Mouse (Mus musculus) cerebellum, adult 2 months (tissue): ENCODE data around the gene Fn1. TPM values are rescaled to one million over a fixed set of nuclear protein-coding genes. Genes with fewer than 3 reads are reported as not detected.

Source experiments
- DNase-seq, 2 experiments: peaks; one replicate each; pipeline ENCODE4 v3.0.0; 2021
- H3K27ac ChIP-seq: fragments of 200-500 bp; 2 replicates; pipeline ENCODE4 v1.5.1; 2012; ENCODE audit warnings: low read length, control low read depth, inconsistent platforms; ENCODE audit not compliant: insufficient read depth
- H3K27me3 ChIP-seq: fragments of 200-500 bp; 2 replicates; pipeline ENCODE4 v1.6.1; 2012; ENCODE audit warnings: inconsistent platforms, mild to moderate bottlenecking, low read length, moderate library complexity; ENCODE audit not compliant: control insufficient read depth, insufficient read depth
- H3K4me1 ChIP-seq: fragments of 200-500 bp; 2 replicates; pipeline ENCODE4 v1.6.1; 2011; ENCODE audit warnings: low read length; ENCODE audit not compliant: control insufficient read depth, insufficient read depth
- H3K4me3 ChIP-seq: fragments of 200-500 bp; replicated peaks from 2 replicates; pipeline ENCODE3; 2011; ENCODE audit warnings: mild to moderate bottlenecking, low read depth, low read length, control low read depth; ENCODE audit not compliant: insufficient read depth
- CTCF ChIP-seq: fragments of 200-500 bp; IDR thresholded peaks from 2 replicates; pipeline ENCODE4 v1.5.1; 2011; ENCODE audit warnings: low read depth, mild to moderate bottlenecking, control low read depth, low read length, moderate library complexity, borderline replicate concordance; ENCODE audit not compliant: insufficient read depth
- POLR2A ChIP-seq: fragments of 200-500 bp; IDR thresholded peaks from 2 replicates; pipeline ENCODE4 v1.6.1; 2011; ENCODE audit warnings: low read length, control low read depth, borderline replicate concordance; ENCODE audit not compliant: insufficient read depth
- WGBS: fragments of 180-500 bp; shearing (Covaris S2); methylation state at CpG from one replicate; pipeline ENCODE4 v1.1.7; 2018; 5-methylcytosine and 5-hydroxymethylcytosine counted together
- polyA plus RNA-seq: library from polyadenylated mRNA; depleted of rRNA; stranded (reverse); fragments of >200 nt; gene quantifications from 2 replicates; pipeline ENCODE4 v1.2.3, GENCODE M21; 2012

The Fn1 gene
- polyA plus RNA-seq, 1 experiment: 25.5 TPM

- no peak for DNase-seq
- Histone ChIP-seq H3K27me3 (no peaks in the 10 kb centered on the region), H3K4me3 (no peak overlapping the region), H3K4me1 (no peaks in the 10 kb centered on the region), H3K27ac (no peak overlapping the region)
- 89% methylated on average over 6 of the region's 6 CpGs for WGBS
- TF ChIP-seq CTCF: no peak
- TF ChIP-seq POLR2A: no peak
These were observed 5.6 kb upstream of the Fn1 start for GRCm38 (mm10) chr1:71658632-71659031.

- no peaks in the 10 kb centered on the region for H3K4me1 ChIP-seq
- no peak overlapping the region for H3K4me3 ChIP-seq
- no peak for DNase-seq
- H3K27me3 ChIP-seq: no peaks in the 10 kb centered on the region
- WGBS: 89% methylated on average over 6 of the region's 6 CpGs
- H3K27ac ChIP-seq: no peak overlapping the region
- no peak for TF ChIP-seq CTCF
- TF ChIP-seq POLR2A: no peak
These were observed 3.3 kb upstream of the Fn1 start for GRCm38 (mm10) chr1:71656309-71656708.

DNA sequence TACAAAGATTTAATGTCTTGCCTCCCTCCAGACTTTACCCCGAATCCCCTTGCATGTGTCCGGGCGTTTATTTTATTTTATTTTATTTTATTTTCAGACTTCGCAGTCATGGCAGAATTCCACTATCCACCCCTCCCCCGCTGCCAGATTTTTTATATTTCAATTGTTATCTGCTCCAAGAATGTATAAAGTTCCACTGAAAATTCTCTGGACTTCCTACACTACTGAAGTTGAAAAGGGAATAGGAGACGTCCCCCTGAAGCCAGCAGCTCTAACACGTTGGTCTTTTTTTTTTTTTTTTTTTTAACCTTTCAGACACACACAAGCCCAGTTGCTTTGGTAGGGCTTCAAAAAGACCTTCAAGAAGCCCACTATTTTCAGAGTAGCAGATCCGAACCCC is 1.2 kb upstream of the Fn1 start:
- Histone ChIP-seq H3K27ac (no peak overlapping the region), H3K4me3 (no peak overlapping the region), H3K27me3 (no peaks in the 10 kb centered on the region), H3K4me1 (no peaks in the 10 kb centered on the region)
- DNase-seq: no peak
- no peak for TF ChIP-seq CTCF
- TF ChIP-seq POLR2A: no peak
- 16% methylated on average over 8 of the region's 8 CpGs for WGBS

DNA sequence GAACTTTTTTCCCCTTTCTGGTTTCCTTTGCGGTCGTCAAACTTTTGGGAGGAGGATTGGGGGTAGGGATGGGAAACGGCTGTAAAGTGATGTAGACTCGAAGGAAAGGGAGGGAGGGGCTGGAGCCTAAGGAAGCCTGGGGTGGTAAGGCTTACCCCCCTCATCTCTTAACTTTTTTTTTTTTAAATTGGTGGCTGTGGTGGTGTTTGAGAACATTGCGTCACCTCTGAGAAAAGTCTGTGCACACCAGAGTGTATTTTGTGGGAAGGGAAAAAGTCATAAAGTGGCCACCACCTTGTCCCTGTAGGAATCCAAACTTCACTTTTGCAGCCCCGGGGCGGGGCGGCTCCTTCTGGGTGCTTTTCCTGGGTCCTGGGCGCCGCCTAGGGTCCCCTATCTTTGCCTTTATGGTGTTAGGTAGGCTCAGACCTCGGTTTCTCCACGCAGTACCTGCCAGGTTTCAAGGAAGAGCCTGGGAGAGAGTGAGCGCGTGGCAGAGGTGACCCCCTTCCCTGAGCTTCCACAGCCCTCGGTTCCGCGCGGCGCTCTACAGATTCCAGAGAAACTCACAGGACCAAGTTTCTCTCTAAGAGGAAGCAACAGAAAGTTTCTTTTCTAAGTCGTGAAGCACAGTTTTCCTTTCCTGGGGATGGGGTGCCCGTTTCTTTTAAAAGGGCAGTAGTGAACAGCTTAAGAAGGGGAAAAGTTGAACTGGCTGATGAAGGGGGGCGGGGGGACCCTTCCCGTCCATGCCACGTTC is 580 bp upstream of the Fn1 start:
- no peaks in the 10 kb centered on the region for H3K4me1 ChIP-seq
- DNase-seq: no peak
- no peak overlapping the region for H3K27ac ChIP-seq
- WGBS: under 1% methylated on average over 24 of the region's 24 CpGs
- no peaks in the 10 kb centered on the region for H3K27me3 ChIP-seq
- TF ChIP-seq POLR2A (no peak), CTCF (no peak)
- no peak overlapping the region for H3K4me3 ChIP-seq

GRCm38 (mm10) chr1:71651828-71652227 is 1.2 kb downstream of the Fn1 start:
- Histone ChIP-seq H3K27me3 (no peaks in the 10 kb centered on the region), H3K4me3 (no peak overlapping the region), H3K4me1 (no peaks in the 10 kb centered on the region), H3K27ac (no peak overlapping the region)
- TF ChIP-seq POLR2A: no peak
- no peak for TF ChIP-seq CTCF
- WGBS: 55% methylated on average over 1 of the region's 1 CpGs
- DNase-seq: no peak

GRCm38 (mm10) chr1:71651315-71651714 is 1.7 kb downstream of the Fn1 start:
- Histone ChIP-seq H3K27me3 (no peaks in the 10 kb centered on the region), H3K4me1 (no peaks in the 10 kb centered on the region), H3K4me3 (no peak overlapping the region), H3K27ac (no peak overlapping the region)
- no peak for DNase-seq
- TF ChIP-seq POLR2A (no peak), CTCF (no peak)
- WGBS: 58% methylated on average over 9 of the region's 9 CpGs

GRCm38 (mm10) chr1:71650741-71651140 is 2.3 kb downstream of the Fn1 start:
- WGBS: 45% methylated on average over 6 of the region's 6 CpGs
- no peak overlapping the region for H3K27ac ChIP-seq

DNA sequence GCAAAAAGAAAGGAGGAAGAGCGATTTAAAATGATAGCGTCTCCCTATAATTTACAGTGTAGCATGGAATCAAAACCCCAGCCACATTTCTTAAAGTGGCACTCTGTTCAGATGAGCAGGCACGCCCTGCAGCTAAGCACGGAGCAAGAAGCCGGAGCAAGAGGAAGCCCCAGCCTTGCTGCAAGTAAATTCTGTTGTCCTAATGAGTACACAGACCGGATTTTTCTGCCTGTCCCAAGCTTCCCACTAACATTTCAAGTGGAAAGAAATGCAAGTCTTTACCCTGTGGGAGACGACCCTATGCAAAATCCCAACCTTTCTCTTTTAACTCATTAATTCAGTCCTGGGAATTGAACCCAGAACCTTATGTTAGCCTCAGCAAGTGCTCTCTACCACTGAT is 4.8 kb downstream of the Fn1 start:
- Histone ChIP-seq H3K27ac (no peak overlapping the region), H3K27me3 (no peaks in the 10 kb centered on the region), H3K4me3 (no peak overlapping the region), H3K4me1 (no peaks in the 10 kb centered on the region)
- 88% methylated on average over 7 of the region's 7 CpGs for WGBS
- no peak for DNase-seq
- TF ChIP-seq CTCF (no peak), POLR2A (no peak)

More at GRCm38 (mm10) chr1:71650741-71651140, 2.3 kb downstream of the Fn1 start:
- Histone ChIP-seq H3K4me3 (no peak overlapping the region), H3K27me3 (no peaks in the 10 kb centered on the region), H3K4me1 (no peaks in the 10 kb centered on the region)
- no peak for TF ChIP-seq POLR2A
- TF ChIP-seq CTCF: no peak
- no peak for DNase-seq
